Mouse (Mus musculus) G1E (cell line): ENCODE data around the gene Ppm1d. TPM values are rescaled to one million over a fixed set of nuclear protein-coding genes. Genes with fewer than 3 reads are reported as not detected.

Experiments
- ATAC-seq: 2 replicates; pipeline ENCODE4 v1.8.0; 2016; ENCODE audit warnings: mild to moderate bottlenecking; ENCODE audit not compliant: insufficient number of reproducible peaks, poor library complexity, low FRiP score, severe bottlenecking; ENCODE audit errors: extremely low read depth
- DNase-seq: peaks from one replicate; pipeline ENCODE4 v3.0.0; 2012; ENCODE audit warnings: low spot score
- H3K27me3 ChIP-seq: 2 replicates; pipeline ENCODE4 v1.6.1; 2012; ENCODE audit warnings: mild to moderate bottlenecking, low read length, inconsistent platforms; ENCODE audit not compliant: insufficient read depth
- H3K36me3 ChIP-seq: replicated peaks from 2 replicates; pipeline ENCODE3; 2012; ENCODE audit warnings: mild to moderate bottlenecking, inconsistent platforms
- H3K4me1 ChIP-seq: 2 replicates; pipeline ENCODE4 v1.6.1; 2012; ENCODE audit warnings: low read depth, low read length, inconsistent platforms, mixed read lengths; ENCODE audit not compliant: insufficient read depth
- H3K4me3 ChIP-seq: 2 replicates; pipeline ENCODE4 v1.5.1; 2012; ENCODE audit warnings: low read depth, mild to moderate bottlenecking, inconsistent platforms, low read length, moderate library complexity, mixed read lengths
- H3K9me3 ChIP-seq: replicated peaks from 2 replicates; pipeline ENCODE4 v1.6.1; 2012; ENCODE audit warnings: inconsistent platforms
- CTCF ChIP-seq: IDR thresholded peaks from 2 replicates; pipeline ENCODE4 v1.5.1; 2012; ENCODE audit warnings: low read depth, low read length, inconsistent platforms, mixed read lengths
- GATA1 ChIP-seq: IDR thresholded peaks from 2 replicates; pipeline ENCODE4 v1.6.1; 2012; ENCODE audit warnings: borderline replicate concordance, low read length, inconsistent platforms, mixed read lengths
- GATA2 ChIP-seq: IDR thresholded peaks from 2 replicates; pipeline ENCODE4 v1.6.1; 2012; ENCODE audit warnings: low read depth, low read length, inconsistent platforms, borderline replicate concordance
- POLR2AphosphoS5 ChIP-seq: IDR thresholded peaks from 2 replicates; pipeline ENCODE4 v1.6.1; 2012; ENCODE audit warnings: low read depth, low read length, inconsistent platforms; ENCODE audit not compliant: insufficient replicate concordance
- TAL1 ChIP-seq: conservative IDR thresholded peaks from 2 replicates; pipeline ENCODE4 v1.6.1; 2012; ENCODE audit warnings: low read depth, low read length, inconsistent platforms, mixed read lengths
- polyA plus RNA-seq: library from polyadenylated mRNA; stranded (reverse); fragments of >175 nt; gene quantifications from 2 replicates; pipeline ENCODE4 v1.2.3, GENCODE M21; 2012
- total RNA-seq, 2 experiments: library from RNA; stranded (forward) in 1 of 2; stranded (reverse) in 1 of 2; fragments of 200-1000 nt in 1 of 2; fragments of >200 nt in 1 of 2; fragmentation: Nextera tagmentation in 1 of 2; gene quantifications; 2 replicates each; pipeline ENCODE4 v1.2.3; 2014 to 2017

Gene Ppm1d
- total and polyA plus RNA-seq, 3 experiments, result 9.9 to 44.8 (median 15.7) TPM

DNA sequence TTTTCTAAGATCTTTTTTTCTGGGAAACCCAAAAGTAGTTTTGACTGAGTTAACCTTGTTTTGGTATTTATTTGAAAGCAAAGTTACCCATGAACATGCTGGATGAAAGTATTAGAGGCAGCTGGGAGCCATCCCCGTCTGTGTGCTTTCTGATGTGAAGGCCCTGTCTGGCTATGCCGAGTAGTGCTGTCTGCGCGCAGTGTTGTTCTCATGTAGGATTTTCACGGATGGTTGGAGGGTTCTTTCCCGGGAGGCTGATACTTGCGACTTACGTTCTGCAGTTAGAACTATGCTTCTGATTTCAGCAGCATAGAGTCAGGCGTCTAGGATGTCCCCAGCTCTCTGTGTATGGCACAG is 81.8 kb downstream of the Ppm1d start:
- Histone ChIP-seq H3K4me1 (no peaks in the 10 kb centered on the region), H3K27me3 (no peaks in the 10 kb centered on the region), H3K36me3 (peaks cover 3% of the 10 kb centered on the region), H3K9me3 (no peaks in the 10 kb centered on the region), H3K4me3 (no peak overlapping the region)
- TF ChIP-seq TAL1 (no peak), GATA2 (no peak), CTCF (no peak), POLR2AphosphoS5 (no peak), GATA1 (no peak)
- no peak for DNase-seq
- ATAC-seq, result no peak

DNA sequence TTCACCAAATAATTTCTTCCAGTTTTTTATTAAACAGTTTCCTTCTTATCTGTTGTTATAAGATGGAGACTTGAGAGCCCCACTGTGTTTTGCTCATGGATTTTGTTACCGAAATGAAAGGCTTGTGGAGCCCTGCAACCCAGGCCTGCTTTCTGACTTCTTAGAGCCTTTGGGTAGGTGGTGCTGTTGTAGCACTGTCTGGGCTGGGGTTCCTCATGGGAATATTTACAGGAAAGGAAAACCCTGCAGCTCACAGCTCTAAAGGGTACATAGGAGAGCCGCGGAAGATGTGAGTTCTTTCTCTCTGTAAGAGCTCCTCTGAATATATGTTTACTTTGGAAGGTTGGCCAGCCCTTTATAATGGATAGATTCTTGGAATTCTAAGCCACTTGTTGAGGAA is 82.9 kb downstream of the Ppm1d start:
- no peak for TF ChIP-seq GATA1
- no peak for TF ChIP-seq TAL1
- no peak for TF ChIP-seq GATA2
- TF ChIP-seq POLR2AphosphoS5, result no peak
- TF ChIP-seq CTCF, result no peak
- peaks cover 5% of the 10 kb centered on the region for H3K36me3 ChIP-seq
- DNase-seq (no peak), ATAC-seq (no peak)
- no peaks in the 10 kb centered on the region for H3K27me3 ChIP-seq
- H3K4me1 ChIP-seq, result no peaks in the 10 kb centered on the region
- no peak overlapping the region for H3K4me3 ChIP-seq
- no peaks in the 10 kb centered on the region for H3K9me3 ChIP-seq

- Histone ChIP-seq H3K4me1 (no peaks in the 10 kb centered on the region), H3K27me3 (no peaks in the 10 kb centered on the region), H3K36me3 (peaks cover 5% of the 10 kb centered on the region), H3K9me3 (no peaks in the 10 kb centered on the region), H3K4me3 (no peak overlapping the region)
- no peak for TF ChIP-seq TAL1
- no peak for TF ChIP-seq GATA1
- no peak for TF ChIP-seq POLR2AphosphoS5
- no peak for TF ChIP-seq CTCF
- no peak for TF ChIP-seq GATA2
- no peak for ATAC-seq
- no peak for DNase-seq
Observed at GRCm38 (mm10) chr11:85395361-85395760, 84.3 kb downstream of the Ppm1d start.

Other genes starting within 250 kb of the Ppm1d start
- gene Usp32, start 171.1 kb upstream of the Ppm1d start, total RNA-seq (2014; fragmentation: Nextera tagmentation), result 42.4 and 163 TPM in 2 replicates
- gene Usp32, start 171.1 kb upstream of the Ppm1d start, total RNA-seq (2017), result 19.2 and 24.9 TPM in 2 replicates
- gene Usp32, start 171.1 kb upstream of the Ppm1d start, polyA plus RNA-seq, result 9.9 and 10.4 TPM in 2 replicates
- gene 1700125H20Rik, start 140.8 kb upstream of the Ppm1d start, total RNA-seq (2014; fragmentation: Nextera tagmentation), result not detected in 2 replicates
- not detected in 2 replicates for gene 1700125H20Rik, start 140.8 kb upstream of the Ppm1d start, total RNA-seq (2017)
- gene 1700125H20Rik, start 140.8 kb upstream of the Ppm1d start, polyA plus RNA-seq, result not detected in 2 replicates
- gene Appbp2, start 76.1 kb upstream of the Ppm1d start, total RNA-seq (2014; fragmentation: Nextera tagmentation), result 47.5 and 50.2 TPM in 2 replicates
- 28.1 and 33.2 TPM in 2 replicates for gene Appbp2, start 76.1 kb upstream of the Ppm1d start, total RNA-seq (2017)
- 5.3 TPM in 2 replicates for gene Appbp2, start 76.1 kb upstream of the Ppm1d start, polyA plus RNA-seq
- gene Bcas3, start 41.9 kb downstream of the Ppm1d start, total RNA-seq (2014; fragmentation: Nextera tagmentation), result 33.2 and 41.3 TPM in 2 replicates
- 19.0 and 20.1 TPM in 2 replicates for gene Bcas3, start 41.9 kb downstream of the Ppm1d start, total RNA-seq (2017)
- 61.0 and 74.3 TPM in 2 replicates for gene Bcas3, start 41.9 kb downstream of the Ppm1d start, polyA plus RNA-seq